Mouse (Mus musculus) erythroid progenitor cell, adult 5-6 weeks (primary cell): Measurements from ENCODE around the gene Gm3336. TPM values are rescaled to one million over a fixed set of nuclear protein-coding genes. Genes with fewer than 3 reads are reported as not detected.

ENCODE experiments used
- ATAC-seq: replicated peaks from 2 replicates; pipeline ENCODE4 v1.8.0; 2016; ENCODE audit warnings: moderate number of reproducible peaks, mild to moderate bottlenecking, moderate TSS enrichment, inconsistent platforms; ENCODE audit not compliant: poor library complexity, low FRiP score, severe bottlenecking
- total RNA-seq, 2 experiments: library from RNA; stranded (forward) in 1 of 2; stranded (reverse) in 1 of 2; fragments of 150-400 nt in 1 of 2; fragments of 186-747, 209-891 nt in 1 of 2; gene quantifications; 2 replicates each; pipeline versions ENCODE4 v1.2.3 to v1.2.4; 2015 to 2017; ENCODE audit warnings: low replicate concordance in 2 of 2

Gene Gm3336
- total RNA-seq, 2 experiments from 2014 or later, result not detected

- ATAC-seq, result no peak
Measured at GRCm38 (mm10) chr8:70693636-70694035, 24.7 kb upstream of the Gm3336 start.

GRCm38 (mm10) chr8:70695318-70696018 is 22.9 kb upstream of the Gm3336 start:
- ATAC-seq, result peak; percentile 12; the same call in 1 of the 2 replicates

GRCm38 (mm10) chr8:70696019-70696885 is 22.1 kb upstream of the Gm3336 start:
- peak; percentile 44 for ATAC-seq

- ATAC-seq, result no peak
Measured at GRCm38 (mm10) chr8:70696946-70697345, 21.4 kb upstream of the Gm3336 start.

GRCm38 (mm10) chr8:70697366-70698250 is 20.7 kb upstream of the Gm3336 start:
- ATAC-seq, result no peak

GRCm38 (mm10) chr8:70698310-70699109 is 19.8 kb upstream of the Gm3336 start, which contains the start of gene Jund:
Gene Jund (plus strand): TSS chr8:70698949.
- ATAC-seq, result peak; percentile 74

GRCm38 (mm10) chr8:70699116-70699833 is 19.1 kb upstream of the Gm3336 start:
- no peak for ATAC-seq

GRCm38 (mm10) chr8:70699834-70700554 is 18.3 kb upstream of the Gm3336 start:
- 0 out of 2 replicates have a peak, but pooled peaks have one; percentile 9 for ATAC-seq

GRCm38 (mm10) chr8:70700555-70700922 is 17.8 kb upstream of the Gm3336 start:
- peak; percentile 36 for ATAC-seq

GRCm38 (mm10) chr8:70701048-70701981 is 17.0 kb upstream of the Gm3336 start:
- no peak for ATAC-seq

GRCm38 (mm10) chr8:70701982-70702841 is 16.1 kb upstream of the Gm3336 start:
- no peak for ATAC-seq

- ATAC-seq, result no peak
Measured at GRCm38 (mm10) chr8:70702842-70703182, 15.5 kb upstream of the Gm3336 start.

- ATAC-seq, result no peak
Measured at GRCm38 (mm10) chr8:70703287-70703686, 15.1 kb upstream of the Gm3336 start, which contains the start of gene Iqcn. Gene Iqcn (plus strand): TSS chr8:70703457.

GRCm38 (mm10) chr8:70708281-70708680 is 10.1 kb upstream of the Gm3336 start:
- ATAC-seq, result no peak

GRCm38 (mm10) chr8:70709794-70710193 is 8.5 kb upstream of the Gm3336 start:
- ATAC-seq, result no peak

- ATAC-seq, result no peak
Measured at GRCm38 (mm10) chr8:70710296-70710695, 8.0 kb upstream of the Gm3336 start.
